Mouse (Mus musculus) lung, embryonic 16.5 days (tissue): ENCODE measurements at regions not wholly inside any gene's neighbourhood (a gene's known extent, or its start where the extent isn't known, plus 50 kb on each side); places are given as distances from the start of the nearest gene placed in this dataset.
A peak's percentile ranks its signal among the peaks of the same experiment; 100 is the strongest.
"Not testable (repeated sequence)": the region's sequence is repeated elsewhere in the genome, so short reads cannot be mapped to it uniquely, and the experiment has no call there.

Experiments
- ATAC-seq: fragments of 200-750 bp; cut with Nextera tagmentation; 2 replicates; pipeline ENCODE4 v1.8.0; 2017; ENCODE audit warnings: low read depth, mild to moderate bottlenecking, moderate library complexity
- H3K27ac ChIP-seq: fragments of 300-500 bp; sonication (generic); 2 replicates; pipeline ENCODE4 v1.5.1; 2014; ENCODE audit warnings: mild to moderate bottlenecking, control low read depth, low read length
- H3K27me3 ChIP-seq: fragments of 300-500 bp; sonication (generic); 2 replicates; pipeline ENCODE4 v1.6.1; 2014; ENCODE audit warnings: low read depth, low read length, mixed read lengths; ENCODE audit not compliant: control insufficient read depth, insufficient read depth
- H3K36me3 ChIP-seq: fragments of 300-500 bp; sonication (generic); 2 replicates; pipeline ENCODE4 v1.6.1; 2014; ENCODE audit warnings: low read length; ENCODE audit not compliant: control insufficient read depth, insufficient read depth
- H3K4me1 ChIP-seq: fragments of 300-500 bp; sonication (generic); replicated peaks from 2 replicates; pipeline ENCODE4 v1.6.1; 2014; ENCODE audit warnings: low read length, mixed read lengths; ENCODE audit not compliant: control insufficient read depth, insufficient read depth
- H3K4me2 ChIP-seq: fragments of 300-500 bp; sonication (generic); 2 replicates; pipeline ENCODE4 v1.6.1; 2014; ENCODE audit warnings: low read depth, low read length, control low read depth
- H3K4me3 ChIP-seq: fragments of 300-500 bp; sonication (generic); 2 replicates; pipeline ENCODE4 v1.5.1; 2014; ENCODE audit warnings: mild to moderate bottlenecking, low read length, control low read depth
- H3K9ac ChIP-seq: fragments of 300-500 bp; sonication (generic); 2 replicates; pipeline ENCODE4 v1.6.1; 2014; ENCODE audit warnings: low read length, control low read depth
- H3K9me3 ChIP-seq: fragments of 300-500 bp; sonication (generic); 2 replicates; pipeline ENCODE4 v1.6.1; 2016; ENCODE audit warnings: low read length; ENCODE audit not compliant: control insufficient read depth
- WGBS: fragments of 180-500 bp; shearing (Covaris S2); extraction: QIAGEN DNeasy Blood & Tissue Kit; methylation state at CpG from one replicate; pipeline ENCODE4 v1.1.7; 2014; 5-methylcytosine and 5-hydroxymethylcytosine counted together

DNA sequence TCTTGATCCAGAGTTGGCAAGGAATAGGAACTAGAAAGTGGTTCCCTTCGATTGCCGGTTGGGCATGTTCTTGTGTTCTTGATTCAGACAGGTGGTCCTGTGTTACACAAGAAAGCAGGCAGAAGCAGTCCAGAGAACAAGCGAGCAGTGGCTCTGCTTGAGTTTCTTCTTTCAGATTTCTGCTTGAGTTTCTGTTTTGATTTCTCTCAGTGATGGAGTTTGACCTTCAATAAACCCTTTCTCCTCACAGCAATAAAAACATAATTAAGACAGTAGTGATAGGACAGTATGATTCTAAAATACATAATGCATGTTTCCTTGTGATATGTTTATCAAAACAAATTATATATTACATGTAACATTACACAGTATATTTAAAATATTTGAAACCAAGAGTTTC, 59.1 kb downstream of the Klf6 start:
- no peaks in the 10 kb centered on the region for H3K9me3 ChIP-seq
- H3K4me1 ChIP-seq: no peaks in the 10 kb centered on the region
- no peak overlapping the region for H3K9ac ChIP-seq
- ATAC-seq: no peak
- no peaks in the 10 kb centered on the region for H3K27me3 ChIP-seq
- no peak overlapping the region for H3K27ac ChIP-seq
- H3K4me2 ChIP-seq: no peak overlapping the region
- no peak overlapping the region for H3K4me3 ChIP-seq
- no peaks in the 10 kb centered on the region for H3K36me3 ChIP-seq
- WGBS: 72% methylated on average over 3 of the region's 3 CpGs

DNA sequence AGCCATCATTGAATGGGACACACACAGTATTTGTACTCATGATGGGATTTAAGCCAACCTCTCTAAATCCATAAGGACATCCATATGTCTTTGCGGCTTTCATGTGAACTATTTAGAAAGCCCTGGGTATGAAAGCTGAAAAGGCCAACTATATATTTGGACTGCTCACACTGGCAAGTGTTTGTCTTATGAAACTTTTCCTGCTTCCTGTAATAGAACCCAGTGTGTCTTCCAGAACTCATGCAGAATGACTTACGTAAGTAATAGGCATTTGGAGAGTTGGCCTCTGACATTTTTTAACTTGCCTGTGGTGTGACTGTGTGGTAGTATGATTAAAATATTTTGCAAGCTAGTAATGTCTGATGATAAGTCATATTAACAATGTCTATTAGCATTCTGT, 70.2 kb downstream of the Klf6 start:
- Histone ChIP-seq H3K9me3 (no peaks in the 10 kb centered on the region), H3K4me2 (no peak overlapping the region), H3K4me3 (no peak overlapping the region), H3K27ac (no peak overlapping the region), H3K9ac (no peak overlapping the region), H3K27me3 (no peaks in the 10 kb centered on the region), H3K4me1 (no peaks in the 10 kb centered on the region), H3K36me3 (no peaks in the 10 kb centered on the region)
- no peak for ATAC-seq
- 75% methylated on average over 2 of the region's 2 CpGs for WGBS

DNA sequence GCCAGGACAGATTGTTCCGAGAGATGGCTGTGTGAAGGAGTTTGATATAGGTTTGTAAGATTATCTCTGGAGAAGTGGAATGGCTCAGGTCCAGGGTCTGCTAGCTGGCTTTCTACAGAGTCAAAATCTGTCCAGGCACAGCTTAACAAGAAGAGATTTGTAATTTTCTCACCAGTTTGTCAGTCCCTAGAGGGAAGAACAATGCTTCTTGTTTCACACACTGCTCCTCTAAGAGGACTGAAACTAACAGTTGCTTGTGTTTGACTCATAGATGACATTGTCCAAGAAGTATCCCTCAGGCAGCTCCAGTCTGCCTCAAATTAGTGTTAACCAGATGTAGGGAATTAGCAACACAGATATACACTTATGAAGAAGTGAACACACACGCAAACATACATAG, 76.2 kb downstream of the Klf6 start:
- H3K27me3 ChIP-seq: no peaks in the 10 kb centered on the region
- no peaks in the 10 kb centered on the region for H3K9me3 ChIP-seq
- no peaks in the 10 kb centered on the region for H3K4me1 ChIP-seq
- no peak overlapping the region for H3K4me3 ChIP-seq
- no peak overlapping the region for H3K9ac ChIP-seq
- no peak for ATAC-seq
- no peaks in the 10 kb centered on the region for H3K36me3 ChIP-seq
- H3K4me2 ChIP-seq: no peak overlapping the region
- 78% methylated on average over 2 of the region's 2 CpGs for WGBS
- no peak overlapping the region for H3K27ac ChIP-seq

DNA sequence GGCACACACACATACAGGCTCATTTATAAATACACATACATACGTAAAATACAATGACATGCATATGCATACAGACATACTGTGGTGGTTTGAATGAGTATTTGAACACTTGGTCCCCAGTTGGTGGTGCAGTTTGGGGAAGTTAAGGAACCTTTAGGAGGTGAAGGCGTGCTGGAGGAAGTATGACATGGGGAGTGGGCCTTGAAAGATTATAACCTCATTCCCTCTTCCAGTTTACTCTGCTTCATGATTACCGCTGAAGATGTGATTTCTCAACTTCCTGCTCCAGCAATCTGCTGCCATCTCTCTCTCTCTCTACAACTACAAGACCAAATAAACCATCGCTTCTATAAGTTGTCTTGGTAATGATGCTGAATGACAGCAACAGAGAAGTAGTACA, 76.7 kb downstream of the Klf6 start:
- Histone ChIP-seq H3K9me3 (no peaks in the 10 kb centered on the region), H3K4me1 (no peaks in the 10 kb centered on the region), H3K36me3 (no peaks in the 10 kb centered on the region), H3K4me2 (no peak overlapping the region), H3K4me3 (no peak overlapping the region), H3K9ac (no peak overlapping the region), H3K27ac (no peak overlapping the region), H3K27me3 (no peaks in the 10 kb centered on the region)
- no peak for ATAC-seq
- 78% methylated on average over 4 of the region's 4 CpGs for WGBS

DNA sequence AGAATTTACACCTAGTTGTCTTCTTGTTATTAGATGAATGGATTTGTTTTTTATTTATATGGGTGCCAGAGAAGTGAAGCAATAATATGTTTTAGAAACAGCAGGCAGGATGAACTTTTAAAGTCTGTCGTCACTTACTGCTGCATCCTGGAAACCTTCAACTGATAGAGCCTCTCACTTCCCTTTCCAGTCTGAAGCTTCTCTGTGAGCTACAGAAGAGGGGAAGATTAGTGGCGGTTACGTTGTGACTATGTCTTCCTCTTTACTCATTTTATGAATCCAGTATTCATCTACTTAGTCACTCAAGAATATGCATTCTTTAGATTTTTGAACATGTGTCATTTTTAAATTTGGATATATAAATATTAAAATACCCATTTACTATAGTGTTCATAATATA, 78.1 kb downstream of the Klf6 start:
- WGBS: 74% methylated on average over 3 of the region's 3 CpGs
- Histone ChIP-seq H3K27me3 (no peaks in the 10 kb centered on the region), H3K36me3 (no peaks in the 10 kb centered on the region), H3K4me2 (no peak overlapping the region), H3K9me3 (no peaks in the 10 kb centered on the region), H3K4me1 (no peaks in the 10 kb centered on the region), H3K4me3 (no peak overlapping the region), H3K9ac (no peak overlapping the region), H3K27ac (no peak overlapping the region)
- no peak for ATAC-seq

DNA sequence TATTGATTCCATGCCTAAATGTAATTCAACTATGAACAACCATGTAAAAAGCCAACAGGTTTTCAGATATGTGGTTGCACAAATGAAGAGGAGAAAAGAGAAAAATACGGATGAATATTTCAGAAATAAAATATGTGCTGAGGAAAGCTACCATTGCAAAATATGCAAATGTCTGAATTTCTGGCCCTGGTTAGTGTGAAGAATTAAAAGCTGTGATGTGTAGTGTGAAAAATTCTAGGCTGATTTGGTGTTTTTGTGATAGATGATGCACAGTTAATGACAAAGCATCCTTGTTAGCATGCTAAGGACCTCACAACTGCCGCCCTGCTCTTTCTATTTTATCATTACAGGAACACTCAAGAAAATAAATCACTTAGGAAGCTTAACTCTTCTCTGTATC, 91.6 kb downstream of the Klf6 start:
- Histone ChIP-seq H3K9ac (no peak overlapping the region), H3K27me3 (no peaks in the 10 kb centered on the region), H3K27ac (no peak overlapping the region), H3K4me1 (no peaks in the 10 kb centered on the region), H3K4me3 (no peak overlapping the region), H3K36me3 (no peaks in the 10 kb centered on the region), H3K4me2 (no peak overlapping the region), H3K9me3 (no peaks in the 10 kb centered on the region)
- no peak for ATAC-seq
- 73% methylated on average over 2 of the region's 2 CpGs for WGBS

DNA sequence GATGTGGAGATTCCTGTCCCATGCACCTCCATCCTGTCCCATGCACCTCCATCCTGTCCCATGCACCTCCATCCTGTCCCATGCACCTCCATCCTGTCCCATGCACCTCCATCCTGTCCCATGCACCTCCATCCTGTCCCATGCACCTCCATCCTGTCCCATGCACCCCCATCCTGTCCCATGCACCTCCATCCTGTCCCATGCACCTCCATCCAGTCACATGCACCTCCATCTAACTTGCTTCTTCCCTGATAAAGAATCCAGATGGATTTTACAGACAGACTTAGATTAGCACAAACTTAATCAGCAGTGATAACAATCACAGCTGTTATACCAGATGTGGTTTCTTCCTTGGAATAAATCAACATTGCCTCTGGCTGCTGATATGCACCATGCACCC, 93.8 kb downstream of the Klf6 start:
- H3K4me2 ChIP-seq, H3K4me3 ChIP-seq, H3K9me3 ChIP-seq, ATAC-seq, H3K4me1 ChIP-seq, H3K9ac ChIP-seq, H3K27ac ChIP-seq, H3K36me3 ChIP-seq, H3K27me3 ChIP-seq: not testable (repeated sequence)

DNA sequence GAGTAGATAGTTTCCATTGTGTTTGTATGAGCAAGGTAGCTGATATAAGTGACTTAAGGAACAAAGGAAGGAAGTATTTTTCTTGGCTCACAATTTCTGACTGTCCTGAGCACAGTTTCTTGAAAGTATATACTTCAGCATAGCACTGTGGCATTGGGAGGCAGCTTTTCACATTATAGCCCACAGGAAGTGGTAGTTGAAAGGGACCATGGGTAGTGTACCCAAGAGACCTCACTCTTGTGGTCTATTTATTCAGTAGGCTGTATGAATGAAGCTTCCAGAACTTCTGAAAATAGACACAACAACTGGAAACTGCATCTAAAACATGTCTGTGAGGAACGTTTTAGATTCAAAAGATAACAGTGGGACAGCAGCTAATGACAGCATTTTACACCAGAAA, 94.9 kb downstream of the Klf6 start:
- Histone ChIP-seq H3K4me3 (no peak overlapping the region), H3K9me3 (no peaks in the 10 kb centered on the region), H3K27ac (no peak overlapping the region), H3K4me2 (no peak overlapping the region), H3K36me3 (no peaks in the 10 kb centered on the region), H3K4me1 (no peaks in the 10 kb centered on the region), H3K9ac (no peak overlapping the region), H3K27me3 (no peaks in the 10 kb centered on the region)
- no peak for ATAC-seq
- 17% methylated on average over 1 of the region's 1 CpGs for WGBS

DNA sequence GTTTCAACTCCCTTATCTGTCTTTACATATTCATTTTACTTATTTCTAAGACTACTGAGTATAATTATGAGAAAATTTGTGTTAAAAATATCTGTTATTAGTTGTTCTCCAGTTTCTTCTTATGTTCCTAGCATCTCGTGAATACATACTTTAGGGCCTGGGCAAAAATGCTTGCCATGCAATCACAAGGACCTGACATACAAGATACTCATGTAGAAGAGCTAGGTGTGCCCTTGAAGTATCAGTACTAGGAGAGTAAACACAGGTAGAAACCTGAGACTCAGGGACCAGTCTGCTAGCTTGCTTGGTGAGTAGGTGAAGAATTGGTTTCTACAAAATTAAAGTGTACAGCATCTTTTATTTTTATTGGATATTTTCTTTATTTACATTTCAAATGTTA, 101.7 kb downstream of the Klf6 start:
- Histone ChIP-seq H3K27ac (no peak overlapping the region), H3K9me3 (no peaks in the 10 kb centered on the region), H3K4me1 (no peaks in the 10 kb centered on the region), H3K27me3 (no peaks in the 10 kb centered on the region), H3K4me3 (no peak overlapping the region), H3K36me3 (no peaks in the 10 kb centered on the region), H3K9ac (no peak overlapping the region), H3K4me2 (no peak overlapping the region)
- ATAC-seq: peak; percentile 57; the same call in 1 of the 2 replicates
- 58% methylated on average over 1 of the region's 1 CpGs for WGBS

DNA sequence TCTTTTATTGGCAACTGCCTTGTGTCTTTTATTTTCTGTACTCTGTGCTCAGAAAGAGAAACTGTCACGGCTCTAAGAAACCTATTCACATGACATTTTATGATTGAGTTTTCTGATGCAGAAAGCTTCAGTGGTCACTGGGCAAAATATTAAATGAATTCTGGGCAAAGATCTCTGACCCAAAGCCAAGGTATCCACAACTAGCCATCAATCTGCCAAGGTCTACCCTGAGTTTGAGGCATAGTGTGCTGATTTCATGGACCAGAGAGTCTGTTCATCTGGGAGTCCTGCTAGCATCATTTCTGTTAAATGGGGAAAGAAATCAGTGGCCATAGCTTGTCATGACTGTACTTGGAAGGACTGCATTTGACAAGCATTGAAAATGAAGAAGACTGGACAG, 103.3 kb downstream of the Klf6 start:
- 73% methylated on average over 1 of the region's 1 CpGs for WGBS
- ATAC-seq: no peak
- H3K36me3 ChIP-seq: no peaks in the 10 kb centered on the region
- H3K27me3 ChIP-seq: no peaks in the 10 kb centered on the region
- H3K4me2 ChIP-seq: no peak overlapping the region
- H3K9ac ChIP-seq: no peak overlapping the region
- H3K4me3 ChIP-seq: no peak overlapping the region
- H3K27ac ChIP-seq: no peak overlapping the region
- H3K9me3 ChIP-seq: no peaks in the 10 kb centered on the region
- no peaks in the 10 kb centered on the region for H3K4me1 ChIP-seq
